22 mouse cellular contexts compared by ENCODE assay signal in genomic region chr13:69906802-69907537, GRCm38 (mm10).
DNase-seq lines count a peak whose midpoint lies in the region; ATAC-seq lines count a peak whose summit lies in the region.
"Had no signal": no experiment of that assay in that cellular context is flagged by ENCODE, and none has a peak within 500 bp of the region (broad histone marks: within the 10 kb centered on the region; RNA-seq: fewer than 3 reads in every experiment).

No protein-coding gene starts in this region.

- intact Hi-C loops in left cerebral cortex, postnatal 4 days (cut with DNase I), result no loop called here

- peak; percentile 94 for ATAC-seq in hindbrain, embryonic 12.5 days (ENCODE audit: low FRiP score)
- no peak; the same call in 1 of the 2 replicates for ATAC-seq in neural tube, embryonic 11.5 days (ENCODE audit: insufficient read depth, low FRiP score, low TSS enrichment)
- ATAC-seq: forebrain, embryonic 16.5 days; intestine, embryonic 16.5 days; lung, postnatal 0 days; midbrain, embryonic 13.5 days had no signal

- no peaks in the 10 kb centered on the region for H3K27me3 ChIP-seq in hindbrain, embryonic 12.5 days
- H3K27me3 ChIP-seq in neural tube, embryonic 11.5 days (ENCODE audit: control insufficient read depth, insufficient read depth, low read length), result no peaks in the 10 kb centered on the region
- H3K27me3 ChIP-seq: heart, embryonic 13.5 days; midbrain, embryonic 13.5 days; stomach, embryonic 15.5 days had no signal

- H3K9ac ChIP-seq in hindbrain, embryonic 12.5 days, result no peak overlapping the region
- no peak overlapping the region for H3K9ac ChIP-seq in neural tube, embryonic 11.5 days (ENCODE audit: low read length)
- H3K9ac ChIP-seq: heart, embryonic 13.5 days; midbrain, embryonic 13.5 days; stomach, embryonic 15.5 days had no signal

- peak; percentile 10 for DNase-seq in left cerebral cortex, postnatal 4 days
- DNase-seq in left cerebral cortex, adult 11 months (ENCODE audit: low spot score), result no peak
- peak; percentile 2 for DNase-seq in ZHBTc4 (ENCODE audit: low read depth, low spot score)
- peak; percentile 33 for DNase-seq in neural tube, embryonic 11.5 days (ENCODE audit: low spot score)
- DNase-seq in frontal cortex, postnatal 10 days (ENCODE audit: low spot score in 2 of 2), result no peak
- no peak for DNase-seq in natural killer cell, adult 2 months (ENCODE audit: low spot score in 2 of 2)
- DNase-seq: adrenal gland, adult 2 months; B cell, adult 2 months; cerebellum, adult 8-10 months; gastrocnemius, adult 2 months; heart, postnatal 4 days; liver; right cerebral cortex, postnatal 25 days; thymus, adult 18-20 months; thymus, postnatal 4 days had no signal

- H3K4me1 ChIP-seq in hindbrain, embryonic 12.5 days, result peaks cover 6% of the 10 kb centered on the region; the same call in 1 of the 2 replicates
- no peaks in the 10 kb centered on the region for H3K4me1 ChIP-seq in neural tube, embryonic 11.5 days (ENCODE audit: control insufficient read depth, insufficient read depth, low read length)
- H3K4me1 ChIP-seq: heart, embryonic 13.5 days; midbrain, embryonic 13.5 days; stomach, embryonic 15.5 days had no signal

- H3K4me2 ChIP-seq in hindbrain, embryonic 12.5 days (replicated peaks), result no peak overlapping the region
- no peak overlapping the region for H3K4me2 ChIP-seq in neural tube, embryonic 11.5 days (ENCODE audit: low read depth)
- H3K4me2 ChIP-seq: heart, embryonic 13.5 days; midbrain, embryonic 13.5 days; stomach, embryonic 15.5 days had no signal

- H3K4me3 ChIP-seq in hindbrain, embryonic 12.5 days, result no peak overlapping the region
- no peak overlapping the region for H3K4me3 ChIP-seq in neural tube, embryonic 11.5 days (ENCODE audit: low read depth, low read length)
- H3K4me3 ChIP-seq: gastrocnemius, adult 2 months; heart, embryonic 13.5 days; midbrain, embryonic 13.5 days; stomach, embryonic 15.5 days had no signal

- no peaks in the 10 kb centered on the region for H3K36me3 ChIP-seq in hindbrain, embryonic 12.5 days
- no peaks in the 10 kb centered on the region for H3K36me3 ChIP-seq in neural tube, embryonic 11.5 days (ENCODE audit: control insufficient read depth, insufficient read depth, low read length)
- H3K36me3 ChIP-seq: heart, embryonic 13.5 days; midbrain, embryonic 13.5 days; stomach, embryonic 15.5 days had no signal

- 0 out of 2 replicates have a peak overlapping the region, but pooled peaks have one; percentile 23 for H3K27ac ChIP-seq in hindbrain, embryonic 12.5 days
- H3K27ac ChIP-seq in neural tube, embryonic 11.5 days (ENCODE audit: low read depth, low read length), result no peak overlapping the region
- H3K27ac ChIP-seq: gastrocnemius, adult 2 months; heart, embryonic 13.5 days; midbrain, embryonic 13.5 days; stomach, embryonic 15.5 days had no signal

- H3K9me3 ChIP-seq in hindbrain, embryonic 12.5 days (replicated peaks), result no peaks in the 10 kb centered on the region
- H3K9me3 ChIP-seq in neural tube, embryonic 11.5 days (ENCODE audit: control insufficient read depth, low read length), result no peaks in the 10 kb centered on the region
- H3K9me3 ChIP-seq: heart, embryonic 13.5 days; midbrain, embryonic 13.5 days; stomach, embryonic 15.5 days had no signal

- WGBS in hindbrain, embryonic 12.5 days, result 50% methylated on average over 15 of the region's 15 CpGs
- WGBS in neural tube, embryonic 11.5 days, result 55% methylated on average over 15 of the region's 15 CpGs

Comparison
In these comparisons a context has a peak if more than half of its experiments do, and no peak if none do; other contexts are left out.
1. DNase-seq: peak in left cerebral cortex, postnatal 4 days (single experiment), ZHBTc4 (single experiment) and neural tube, embryonic 11.5 days (single experiment); none in left cerebral cortex, adult 11 months (single experiment), frontal cortex, postnatal 10 days (0 of 2) and natural killer cell, adult 2 months (0 of 2).